Mouse (Mus musculus): ENCODE results near the gene Cdkn1a. TPM values are rescaled to one million over a fixed set of nuclear protein-coding genes. Genes with fewer than 3 reads are reported as not detected.

Cdkn1a gene
- polyA plus RNA-seq, 1 experiment: 10.5 TPM

- Histone ChIP-seq H3K36me3 (ENCODE audit: control insufficient read depth, insufficient read depth, low read length) (no peaks in the 10 kb centered on the region), H3K4me1 (ENCODE audit: control insufficient read depth, insufficient read depth, low read length) (peaks cover 11% of the 10 kb centered on the region), H3K27ac (ENCODE audit: control insufficient read depth, insufficient read depth, low read depth, low read length) (no peak overlapping the region), H3K4me3 (ENCODE audit: control insufficient read depth, low read depth, low read length) (no peak overlapping the region), H3K27me3 (ENCODE audit: control insufficient read depth, insufficient read depth, low read length) (no peaks in the 10 kb centered on the region)
- TF ChIP-seq POLR2A (IDR thresholded peaks at IDR 0.05; ENCODE audit: control insufficient read depth, low read depth, low read length): no peak
- no peak for TF ChIP-seq CTCF (IDR thresholded peaks at IDR 0.05; ENCODE audit: control insufficient read depth, insufficient read depth, insufficient replicate concordance, low read depth, low read length)
Measured at GRCm38 (mm10) chr17:29084656-29085055, 6.1 kb upstream of the Cdkn1a start.

GRCm38 (mm10) chr17:29085266-29085665, 5.5 kb upstream of the Cdkn1a start:
- H3K36me3 ChIP-seq (ENCODE audit: control insufficient read depth, insufficient read depth, low read length): no peaks in the 10 kb centered on the region
- TF ChIP-seq CTCF (IDR thresholded peaks at IDR 0.05; ENCODE audit: control insufficient read depth, insufficient read depth, insufficient replicate concordance, low read depth, low read length): no peak
- no peak for TF ChIP-seq POLR2A (IDR thresholded peaks at IDR 0.05; ENCODE audit: control insufficient read depth, low read depth, low read length)

GRCm38 (mm10) chr17:29086916-29087315, 3.9 kb upstream of the Cdkn1a start:
- H3K4me1 ChIP-seq (ENCODE audit: control insufficient read depth, insufficient read depth, low read length): no peaks in the 10 kb centered on the region
- no peak for TF ChIP-seq CTCF (IDR thresholded peaks at IDR 0.05; ENCODE audit: control insufficient read depth, insufficient read depth, insufficient replicate concordance, low read depth, low read length)
- no peak for TF ChIP-seq POLR2A (IDR thresholded peaks at IDR 0.05; ENCODE audit: control insufficient read depth, low read depth, low read length)
- no peaks in the 10 kb centered on the region for H3K27me3 ChIP-seq (ENCODE audit: control insufficient read depth, insufficient read depth, low read length)
- H3K4me3 ChIP-seq (ENCODE audit: control insufficient read depth, low read depth, low read length): no peak overlapping the region
- no peaks in the 10 kb centered on the region for H3K36me3 ChIP-seq (ENCODE audit: control insufficient read depth, insufficient read depth, low read length)
- no peak overlapping the region for H3K27ac ChIP-seq (ENCODE audit: control insufficient read depth, insufficient read depth, low read depth, low read length)

More at GRCm38 (mm10) chr17:29085266-29085665, 5.5 kb upstream of the Cdkn1a start:
- H3K27me3 ChIP-seq (ENCODE audit: control insufficient read depth, insufficient read depth, low read length): no peaks in the 10 kb centered on the region
- no peak overlapping the region for H3K4me3 ChIP-seq (ENCODE audit: control insufficient read depth, low read depth, low read length)
- peaks cover 11% of the 10 kb centered on the region for H3K4me1 ChIP-seq (ENCODE audit: control insufficient read depth, insufficient read depth, low read length)
- no peak overlapping the region for H3K27ac ChIP-seq (ENCODE audit: control insufficient read depth, insufficient read depth, low read depth, low read length)

GRCm38 (mm10) chr17:29091348-29091944, 670 bp downstream of the Cdkn1a start:
- Histone ChIP-seq H3K36me3 (ENCODE audit: control insufficient read depth, insufficient read depth, low read length) (no peaks in the 10 kb centered on the region), H3K27ac (ENCODE audit: control insufficient read depth, insufficient read depth, low read depth, low read length) (no peak overlapping the region), H3K27me3 (ENCODE audit: control insufficient read depth, insufficient read depth, low read length) (no peaks in the 10 kb centered on the region), H3K4me3 (ENCODE audit: control insufficient read depth, low read depth, low read length) (no peak overlapping the region), H3K4me1 (ENCODE audit: control insufficient read depth, insufficient read depth, low read length) (peaks cover 22% of the 10 kb centered on the region)
- no peak for TF ChIP-seq CTCF (IDR thresholded peaks at IDR 0.05; ENCODE audit: control insufficient read depth, insufficient read depth, insufficient replicate concordance, low read depth, low read length)
- TF ChIP-seq POLR2A (IDR thresholded peaks at IDR 0.05; ENCODE audit: control insufficient read depth, low read depth, low read length): no peak

- TF ChIP-seq CTCF (IDR thresholded peaks at IDR 0.05; ENCODE audit: control insufficient read depth, insufficient read depth, insufficient replicate concordance, low read depth, low read length): no peak
- no peak for TF ChIP-seq POLR2A (IDR thresholded peaks at IDR 0.05; ENCODE audit: control insufficient read depth, low read depth, low read length)
- Histone ChIP-seq H3K27ac (ENCODE audit: control insufficient read depth, insufficient read depth, low read depth, low read length) (no peak overlapping the region), H3K4me3 (ENCODE audit: control insufficient read depth, low read depth, low read length) (no peak overlapping the region), H3K4me1 (ENCODE audit: control insufficient read depth, insufficient read depth, low read length) (peaks cover 22% of the 10 kb centered on the region), H3K36me3 (ENCODE audit: control insufficient read depth, insufficient read depth, low read length) (no peaks in the 10 kb centered on the region), H3K27me3 (ENCODE audit: control insufficient read depth, insufficient read depth, low read length) (no peaks in the 10 kb centered on the region)
Measured at GRCm38 (mm10) chr17:29092497-29092896, 1.7 kb downstream of the Cdkn1a start.

- Histone ChIP-seq H3K4me3 (ENCODE audit: control insufficient read depth, low read depth, low read length) (peak overlapping the region; percentile 73), H3K36me3 (ENCODE audit: control insufficient read depth, insufficient read depth, low read length) (no peaks in the 10 kb centered on the region), H3K27me3 (ENCODE audit: control insufficient read depth, insufficient read depth, low read length) (no peaks in the 10 kb centered on the region), H3K4me1 (ENCODE audit: control insufficient read depth, insufficient read depth, low read length) (peaks cover 24% of the 10 kb centered on the region), H3K27ac (ENCODE audit: control insufficient read depth, insufficient read depth, low read depth, low read length) (peak overlapping the region; percentile 8; the same call in 1 of the 2 replicates)
- TF ChIP-seq CTCF (IDR thresholded peaks at IDR 0.05; ENCODE audit: control insufficient read depth, insufficient read depth, insufficient replicate concordance, low read depth, low read length): no peak
- peak; percentile 80 for TF ChIP-seq POLR2A (IDR thresholded peaks at IDR 0.05; ENCODE audit: control insufficient read depth, low read depth, low read length)
Measured at GRCm38 (mm10) chr17:29093110-29093952, 2.6 kb downstream of the Cdkn1a start.

- Histone ChIP-seq H3K27ac (ENCODE audit: control insufficient read depth, insufficient read depth, low read depth, low read length) (peak overlapping the region; percentile 8; the same call in 1 of the 2 replicates), H3K36me3 (ENCODE audit: control insufficient read depth, insufficient read depth, low read length) (no peaks in the 10 kb centered on the region), H3K4me3 (ENCODE audit: control insufficient read depth, low read depth, low read length) (peak overlapping the region; percentile 73), H3K4me1 (ENCODE audit: control insufficient read depth, insufficient read depth, low read length) (peaks cover 28% of the 10 kb centered on the region), H3K27me3 (ENCODE audit: control insufficient read depth, insufficient read depth, low read length) (no peaks in the 10 kb centered on the region)
- TF ChIP-seq CTCF (IDR thresholded peaks at IDR 0.05; ENCODE audit: control insufficient read depth, insufficient read depth, insufficient replicate concordance, low read depth, low read length) (no peak), POLR2A (IDR thresholded peaks at IDR 0.05; ENCODE audit: control insufficient read depth, low read depth, low read length) (no peak; the same call in 1 of the 2 replicates)
Measured at GRCm38 (mm10) chr17:29093961-29094309, 3.2 kb downstream of the Cdkn1a start.

Measured in testis, adult 2 months (tissue).